Mouse (Mus musculus): ENCODE data around the gene Entr1.

Entr1 gene

GRCm38 (mm10) chr2:26389154-26389690, at the start of gene Entr1, which contains the start of gene Pmpca:
Gene Entr1 (minus strand): TSS chr2:26389316.
Gene Pmpca (plus strand): TSS chr2:26389339.
- peak; percentile 71; the same call in 1 of the 2 replicates for ATAC-seq (ENCODE audit: insufficient number of reproducible peaks, low FRiP score, low TSS enrichment)

- ATAC-seq (ENCODE audit: insufficient number of reproducible peaks, low FRiP score, low TSS enrichment) = no peak
Observed at GRCm38 (mm10) chr2:26438373-26438772, 49.3 kb upstream of the Entr1 start.

- ATAC-seq (ENCODE audit: insufficient number of reproducible peaks, low FRiP score, low TSS enrichment) = no peak
Observed at GRCm38 (mm10) chr2:26437221-26437620, 48.1 kb upstream of the Entr1 start.

- ATAC-seq (ENCODE audit: insufficient number of reproducible peaks, low FRiP score, low TSS enrichment) = no peak
Observed at GRCm38 (mm10) chr2:26434791-26435572, 45.9 kb upstream of the Entr1 start.

GRCm38 (mm10) chr2:26429851-26430250, 40.7 kb upstream of the Entr1 start:
- ATAC-seq (ENCODE audit: insufficient number of reproducible peaks, low FRiP score, low TSS enrichment) = no peak

- ATAC-seq (ENCODE audit: insufficient number of reproducible peaks, low FRiP score, low TSS enrichment) = no peak
Observed at GRCm38 (mm10) chr2:26424541-26424940, 35.4 kb upstream of the Entr1 start.

GRCm38 (mm10) chr2:26423086-26423485, 34.0 kb upstream of the Entr1 start:
- no peak for ATAC-seq (ENCODE audit: insufficient number of reproducible peaks, low FRiP score, low TSS enrichment)

- no peak for ATAC-seq (ENCODE audit: insufficient number of reproducible peaks, low FRiP score, low TSS enrichment)
Observed at GRCm38 (mm10) chr2:26421969-26422368, 32.9 kb upstream of the Entr1 start.

GRCm38 (mm10) chr2:26418120-26418519, 29.0 kb upstream of the Entr1 start:
- no peak for ATAC-seq (ENCODE audit: insufficient number of reproducible peaks, low FRiP score, low TSS enrichment)

- ATAC-seq (ENCODE audit: insufficient number of reproducible peaks, low FRiP score, low TSS enrichment) = no peak
Observed at GRCm38 (mm10) chr2:26417066-26417465, 27.9 kb upstream of the Entr1 start.

- no peak for ATAC-seq (ENCODE audit: insufficient number of reproducible peaks, low FRiP score, low TSS enrichment)
Observed at GRCm38 (mm10) chr2:26410931-26411411, 21.9 kb upstream of the Entr1 start.

GRCm38 (mm10) chr2:26410091-26410490, 21.0 kb upstream of the Entr1 start:
- no peak for ATAC-seq (ENCODE audit: insufficient number of reproducible peaks, low FRiP score, low TSS enrichment)

- no peak for ATAC-seq (ENCODE audit: insufficient number of reproducible peaks, low FRiP score, low TSS enrichment)
Observed at GRCm38 (mm10) chr2:26409362-26409761, 20.2 kb upstream of the Entr1 start.

- peak; percentile 81 for ATAC-seq (ENCODE audit: insufficient number of reproducible peaks, low FRiP score, low TSS enrichment)
Observed at GRCm38 (mm10) chr2:26408515-26409356, 19.6 kb upstream of the Entr1 start, which contains the start of gene Inpp5e. Gene Inpp5e (minus strand): TSS chr2:26409203.

- no peak for ATAC-seq (ENCODE audit: insufficient number of reproducible peaks, low FRiP score, low TSS enrichment)
Observed at GRCm38 (mm10) chr2:26403306-26403705, 14.2 kb upstream of the Entr1 start.

- no peak for ATAC-seq (ENCODE audit: insufficient number of reproducible peaks, low FRiP score, low TSS enrichment)
Observed at GRCm38 (mm10) chr2:26402265-26402664, 13.1 kb upstream of the Entr1 start.

GRCm38 (mm10) chr2:26401023-26401422, 11.9 kb upstream of the Entr1 start:
- ATAC-seq (ENCODE audit: insufficient number of reproducible peaks, low FRiP score, low TSS enrichment) = no peak

- no peak for ATAC-seq (ENCODE audit: insufficient number of reproducible peaks, low FRiP score, low TSS enrichment)
Observed at GRCm38 (mm10) chr2:26400296-26400695, 11.2 kb upstream of the Entr1 start.

- no peak for ATAC-seq (ENCODE audit: insufficient number of reproducible peaks, low FRiP score, low TSS enrichment)
Observed at GRCm38 (mm10) chr2:26399647-26400046, 10.5 kb upstream of the Entr1 start.

- no peak for ATAC-seq (ENCODE audit: insufficient number of reproducible peaks, low FRiP score, low TSS enrichment)
Observed at GRCm38 (mm10) chr2:26398978-26399377, 9.9 kb upstream of the Entr1 start.

- no peak for ATAC-seq (ENCODE audit: insufficient number of reproducible peaks, low FRiP score, low TSS enrichment)
Observed at GRCm38 (mm10) chr2:26391617-26392016, 2.5 kb upstream of the Entr1 start.
